Mouse (Mus musculus): ENCODE results near the gene Cdc25b.

- TF ChIP-seq POLR2A (IDR thresholded peaks at IDR 0.05; ENCODE audit: insufficient read depth, low read depth, low read length) = no peak
- no peak for TF ChIP-seq CTCF (IDR thresholded peaks at IDR 0.05)
These were observed 1.6 kb downstream of the Cdc25b start for GRCm38 (mm10) chr2:131188311-131188710.

Measured in heart, adult 2 months (tissue).